Mouse (Mus musculus) right cerebral cortex, postnatal 4 days (tissue): Measurements from ENCODE around the gene Slco6d1.
"Not testable (repeated sequence)": the region's sequence is repeated elsewhere in the genome, so short reads cannot be mapped to it uniquely, and the experiment has no call there.

Experiments
- DNase-seq: peaks from one replicate; pipeline ENCODE4 v3.0.0-alpha.2; 2022

The Slco6d1 gene

DNA sequence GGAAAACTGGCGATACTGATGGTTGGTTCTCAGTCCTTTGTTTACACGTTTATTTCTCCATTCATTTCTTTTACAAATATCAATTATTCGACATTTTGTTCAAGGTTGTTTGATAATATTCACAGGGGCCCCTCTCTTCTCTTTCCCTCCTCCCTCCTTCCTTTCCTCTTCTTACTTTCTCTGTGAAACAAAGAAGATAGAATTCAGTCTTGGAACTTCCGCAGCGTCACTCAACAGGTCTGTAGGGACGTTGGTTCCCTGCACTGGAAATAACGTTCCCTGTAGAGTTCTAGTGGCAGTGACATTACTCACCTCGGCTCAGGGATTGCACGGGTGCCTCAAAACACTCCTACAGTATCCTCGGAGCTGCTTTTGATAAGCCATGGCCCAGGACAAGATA is at the start of gene Slco6d1:
Slco6d1 (plus strand) TSS at position 301 of the 400 bp plus-strand sequence.
- no peak for DNase-seq

DNA sequence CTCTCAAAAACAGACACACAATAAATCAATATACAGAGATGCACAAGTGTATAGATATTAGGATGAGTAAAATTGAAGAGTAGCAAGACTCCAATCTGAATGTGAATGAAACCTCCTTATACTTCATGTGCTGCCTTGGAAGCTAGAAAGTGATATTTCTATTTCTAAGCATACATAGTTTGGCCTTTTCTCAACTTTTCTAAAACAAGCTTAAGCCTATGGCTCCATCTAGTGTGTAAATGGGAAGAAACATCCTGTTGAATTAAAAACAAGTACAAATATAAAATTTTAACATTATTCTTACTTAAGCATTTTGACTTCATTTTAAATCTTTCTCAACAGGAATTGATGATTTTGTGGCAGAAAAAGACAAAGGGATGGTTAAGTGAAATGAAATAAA is 28.9 kb upstream of the Slco6d1 start:
- DNase-seq = no peak

DNA sequence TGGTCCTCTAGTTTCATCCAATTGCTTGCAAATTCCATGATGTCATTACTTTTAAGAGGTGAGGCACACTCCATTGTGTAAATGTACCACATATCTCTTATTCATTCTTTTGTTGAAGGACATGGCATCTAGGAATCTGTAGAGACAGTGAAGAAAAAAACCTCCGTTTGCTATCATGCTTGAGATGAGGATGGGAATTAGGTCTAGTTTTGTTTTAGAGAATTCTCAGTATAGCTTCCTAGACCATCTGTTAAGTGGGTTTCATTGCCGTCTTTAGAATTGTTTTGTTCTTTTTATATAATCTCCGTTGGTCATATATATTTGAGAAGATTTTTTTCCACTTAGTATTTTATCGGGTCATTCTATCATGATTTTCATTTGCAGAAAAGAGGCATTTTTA is 27.0 kb downstream of the Slco6d1 start:
- DNase-seq = no peak

DNA sequence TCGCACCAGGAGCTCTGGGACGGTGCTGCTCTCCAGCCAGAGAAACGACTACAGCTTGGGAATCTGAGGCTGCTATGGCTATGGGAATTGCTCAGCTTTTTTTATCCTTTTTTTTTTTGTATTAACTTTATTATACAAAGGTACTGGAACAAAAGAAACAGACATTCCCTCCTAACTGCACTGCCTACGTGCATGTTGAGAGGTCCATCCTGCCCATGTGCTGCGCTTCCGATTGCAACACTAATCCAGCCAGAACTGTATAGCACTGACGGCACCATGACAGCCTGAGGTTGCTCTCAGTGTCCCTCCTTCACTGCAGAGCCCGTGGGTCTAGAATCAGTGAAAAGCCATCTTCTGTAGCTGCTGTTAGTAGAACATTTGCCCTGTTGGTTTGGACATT is 38.3 kb downstream of the Slco6d1 start:
- not testable (repeated sequence) for DNase-seq

DNA sequence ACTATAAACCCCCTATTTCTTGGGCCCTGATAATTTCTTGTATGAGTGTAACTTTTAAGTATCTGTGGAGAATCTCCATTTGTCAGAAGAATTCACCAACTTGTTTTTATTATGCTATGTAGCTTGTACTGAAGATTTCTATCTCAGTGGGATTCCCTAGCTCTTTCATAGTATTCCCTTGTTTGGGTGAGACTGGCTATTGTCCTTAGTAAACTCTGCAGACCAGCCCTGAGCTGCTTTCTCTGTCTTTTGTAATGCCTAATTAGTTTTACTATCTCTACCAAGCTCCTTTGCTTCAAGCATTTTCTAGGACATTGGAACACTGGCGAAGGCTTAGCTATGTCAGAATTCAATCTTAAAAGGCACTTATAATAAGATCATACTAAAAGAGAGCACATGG is 55.5 kb downstream of the Slco6d1 start:
- DNase-seq = not testable (repeated sequence)

GRCm38 (mm10) chr1:98479243-98479642 is 58.3 kb downstream of the Slco6d1 start:
- no peak for DNase-seq

DNA sequence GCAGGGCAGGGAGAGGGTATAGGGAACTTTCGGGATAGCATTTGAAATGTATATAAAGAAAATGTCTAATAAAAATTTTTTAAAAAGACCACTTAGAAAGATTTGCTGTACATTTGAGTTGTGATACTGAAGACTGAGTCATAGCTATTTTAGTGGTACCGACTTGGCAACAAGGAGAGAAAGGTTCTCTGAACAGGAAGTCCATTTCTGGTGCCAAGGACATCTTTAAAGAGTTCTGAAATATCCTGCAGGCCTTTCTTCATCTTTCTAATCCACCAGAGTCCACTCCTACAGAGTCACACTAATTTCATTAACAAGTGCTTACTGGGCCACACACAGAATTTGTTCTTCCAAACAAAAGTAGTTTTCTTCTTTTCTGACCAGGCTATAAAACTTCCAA is 85.1 kb downstream of the Slco6d1 start:
- DNase-seq = no peak

DNA sequence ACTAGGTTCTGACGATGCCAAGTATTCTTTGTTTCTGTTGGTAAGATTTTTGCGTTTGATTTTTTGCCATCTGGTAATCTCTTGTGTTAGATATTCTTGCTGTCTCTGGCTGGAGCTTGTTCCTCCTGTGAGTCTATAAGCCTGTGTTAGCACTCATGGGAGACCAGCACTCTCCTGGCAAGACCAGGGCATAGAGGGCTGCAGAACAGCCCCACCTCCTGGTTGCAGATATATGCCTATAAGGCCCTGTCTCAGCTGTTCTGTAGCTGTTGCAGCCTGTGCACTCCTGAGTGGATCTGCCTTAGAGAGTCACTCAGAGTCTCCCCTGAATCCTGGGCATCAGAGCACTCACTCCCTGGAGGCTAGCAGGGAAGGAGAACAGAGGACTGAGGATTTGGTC is 102.1 kb downstream of the Slco6d1 start:
- DNase-seq = peak; percentile 2

GRCm38 (mm10) chr1:98523537-98523936 is 102.6 kb downstream of the Slco6d1 start:
- DNase-seq = no peak

GRCm38 (mm10) chr1:98528368-98528767 is 107.4 kb downstream of the Slco6d1 start:
- DNase-seq = not testable (repeated sequence)

GRCm38 (mm10) chr1:98545372-98545771 is 124.4 kb downstream of the Slco6d1 start:
- DNase-seq = no peak

DNA sequence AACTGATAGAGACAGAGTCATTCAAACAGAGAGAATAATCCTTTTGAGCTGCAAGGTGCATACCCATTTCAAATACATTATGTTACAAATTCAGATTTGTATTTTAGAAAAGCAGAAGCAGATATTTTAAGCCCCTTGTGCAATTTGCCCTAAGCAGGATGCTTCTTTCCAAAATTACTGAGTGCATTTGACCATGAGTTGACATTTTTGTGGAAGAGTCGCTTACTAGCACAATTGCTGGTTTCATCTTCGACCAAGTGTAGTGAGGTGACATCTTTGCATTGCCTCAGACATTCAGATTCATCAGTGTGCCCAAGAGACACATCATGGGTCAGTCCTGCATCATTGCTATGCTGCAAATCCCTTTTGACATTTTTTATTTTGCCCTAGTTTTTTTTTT is 133.5 kb downstream of the Slco6d1 start:
- DNase-seq = no peak

DNA sequence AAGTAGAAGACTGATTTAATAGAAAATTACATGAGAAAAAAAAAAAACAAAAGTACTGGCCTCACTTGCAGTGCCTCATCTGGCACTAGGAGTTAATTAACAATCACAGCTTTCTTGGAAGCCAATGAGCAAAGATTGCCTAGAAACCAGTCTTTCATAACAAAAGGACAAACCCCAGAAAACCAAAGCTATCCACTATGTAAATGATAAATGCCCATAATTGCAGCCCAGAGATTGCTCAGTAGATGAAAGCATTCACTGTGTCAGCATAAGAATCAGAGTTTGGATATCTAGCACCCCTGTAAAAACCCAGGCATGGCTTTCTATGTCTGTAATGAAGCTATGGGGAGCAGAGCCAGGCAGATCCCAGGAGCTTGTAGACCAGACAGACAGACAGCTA is 144.8 kb downstream of the Slco6d1 start:
- DNase-seq = no peak
